Mouse (Mus musculus) intestine, embryonic 14.5 days (tissue): ENCODE data around the gene Mrps14. TPM values are rescaled to one million over a fixed set of nuclear protein-coding genes. Genes with fewer than 3 reads are reported as not detected.

Experiments used
- ATAC-seq: fragments of 200-750 bp; cut with Nextera tagmentation; replicated peaks from 2 replicates; pipeline ENCODE4 v1.8.0; 2017; ENCODE audit warnings: low read depth, moderate number of reproducible peaks, moderate TSS enrichment, moderate library complexity; ENCODE audit not compliant: low FRiP score, low TSS enrichment
- DNase-seq: peaks from one replicate; pipeline ENCODE4 v3.0.0-alpha.2; 2018; ENCODE audit warnings: low spot score
- H3K27ac ChIP-seq: fragments of 300-500 bp; sonication (generic); 2 replicates; pipeline ENCODE4 v1.5.1; 2014; ENCODE audit warnings: low read depth, mild to moderate bottlenecking, control low read depth
- H3K27me3 ChIP-seq: fragments of 300-500 bp; sonication (generic); replicated peaks from 2 replicates; pipeline ENCODE4 v1.6.1; 2014; ENCODE audit warnings: low read length, control low read depth; ENCODE audit not compliant: control insufficient read depth, insufficient read depth
- H3K36me3 ChIP-seq: fragments of 300-500 bp; sonication (generic); 2 replicates; pipeline ENCODE4 v1.6.1; 2014; ENCODE audit warnings: low read length, control low read depth; ENCODE audit not compliant: control insufficient read depth, insufficient read depth
- H3K4me1 ChIP-seq: fragments of 300-500 bp; sonication (generic); replicated peaks from 2 replicates; pipeline ENCODE4 v1.6.1; 2014; ENCODE audit warnings: low read length, control low read depth, mixed read lengths; ENCODE audit not compliant: control insufficient read depth, insufficient read depth
- H3K4me2 ChIP-seq: fragments of 300-500 bp; sonication (generic); 2 replicates; pipeline ENCODE4 v1.6.1; 2014; ENCODE audit warnings: low read length
- H3K4me3 ChIP-seq: fragments of 300-500 bp; sonication (generic); 2 replicates; pipeline ENCODE4 v1.5.1; 2014; ENCODE audit warnings: low read depth, low read length, control low read depth, mixed read lengths
- H3K9ac ChIP-seq: fragments of 300-500 bp; sonication (generic); 2 replicates; pipeline ENCODE4 v1.6.1; 2014; ENCODE audit warnings: mild to moderate bottlenecking, low read length
- H3K9me3 ChIP-seq: fragments of 300-500 bp; sonication (generic); 2 replicates; pipeline ENCODE4 v1.6.1; 2016; ENCODE audit warnings: low read length, control low read depth; ENCODE audit not compliant: control insufficient read depth
- WGBS: fragments of 180-500 bp; shearing (Covaris S2); extraction: QIAGEN DNeasy Blood & Tissue Kit; methylation state at CpG from one replicate; pipeline ENCODE4 v1.1.7; 2014; 5-methylcytosine and 5-hydroxymethylcytosine counted together
- polyA plus RNA-seq: library from polyadenylated mRNA; unstranded; fragments of >200 nt; fragmentation: Nextera tagmentation; extraction: Ambion mirVana; gene quantifications from 2 replicates; pipeline ENCODE4 v1.2.1, GENCODE M21; 2014

Gene Mrps14
- polyA plus RNA-seq, 1 experiment from 2014 or later, result 276 TPM

GRCm38 (mm10) chr1:160251388-160252007 is 56.5 kb downstream of the Mrps14 start:
- Histone ChIP-seq H3K36me3 (no peaks in the 10 kb centered on the region), H3K4me3 (no peak overlapping the region), H3K9ac (no peak overlapping the region), H3K27me3 (no peaks in the 10 kb centered on the region), H3K9me3 (no peaks in the 10 kb centered on the region), H3K4me2 (no peak overlapping the region), H3K27ac (no peak overlapping the region), H3K4me1 (no peaks in the 10 kb centered on the region)
- 68% methylated on average over 5 of the region's 5 CpGs for WGBS
- ATAC-seq, result no peak
- DNase-seq, result no peak

Other genes with a start within 250 kb of the Mrps14 start
- 5.1 and 7.3 TPM in 2 replicates for gene 4930523C07Rik, start 150.8 kb upstream of the Mrps14 start, polyA plus RNA-seq
- gene Tnn, start 41.6 kb upstream of the Mrps14 start, polyA plus RNA-seq, result 10.5 and 11.9 TPM in 2 replicates
- 235 TPM in 2 replicates for gene Cacybp, start 17.7 kb downstream of the Mrps14 start, polyA plus RNA-seq